Mouse (Mus musculus): Measurements from ENCODE around the gene 9530077C05Rik. TPM values are rescaled to one million over a fixed set of nuclear protein-coding genes. Genes with fewer than 3 reads are reported as not detected.

Gene 9530077C05Rik
- total RNA-seq, 1 experiment from 2014 or later: not detected

- no peak for ATAC-seq (replicated peaks; ENCODE audit: insufficient number of reproducible peaks, low FRiP score, low TSS enrichment, poor library complexity, severe bottlenecking)
Observed at GRCm38 (mm10) chr9:22486211-22486610, 74.9 kb downstream of the 9530077C05Rik start.

GRCm38 (mm10) chr9:22488963-22489362 lies 77.7 kb downstream of the 9530077C05Rik start:
- no peak for ATAC-seq (replicated peaks; ENCODE audit: insufficient number of reproducible peaks, low FRiP score, low TSS enrichment, poor library complexity, severe bottlenecking)

Other genes with a start within 250 kb of the 9530077C05Rik start
- gene Zfp872, start 223.4 kb upstream of the 9530077C05Rik start, total RNA-seq (2017): not detected in 3 replicates
- 27.3 to 53.9 TPM (median 30.7 TPM) in 3 replicates for gene Zfp809, start 185.8 kb upstream of the 9530077C05Rik start, total RNA-seq (2017)
- 0.29 to 2.5 TPM (median 2.2 TPM) in 3 replicates for gene Zfp599, start 151.6 kb upstream of the 9530077C05Rik start, total RNA-seq (2017)
- gene Zfp810, start 103.9 kb upstream of the 9530077C05Rik start, total RNA-seq (2017): 20.8 to 34.3 TPM (median 31.1 TPM) in 3 replicates
- gene Anln, start 22.3 kb upstream of the 9530077C05Rik start, total RNA-seq (2017): 0.85 to 3.8 TPM (median 1.5 TPM) in 3 replicates
- not detected in 3 replicates for gene Gm17545, start 42.8 kb downstream of the 9530077C05Rik start, total RNA-seq (2017)
- 99.7 to 169 TPM (median 157 TPM) in 3 replicates for gene Rp9, start 58.2 kb downstream of the 9530077C05Rik start, total RNA-seq (2017)
- gene Bbs9, start 64.2 kb downstream of the 9530077C05Rik start, total RNA-seq (2017): 8.6 to 16.6 TPM (median 15.6 TPM) in 3 replicates